Mouse (Mus musculus) forebrain, embryonic 16.5 days (tissue): ENCODE data around the gene Cbarp. TPM values are rescaled to one million over a fixed set of nuclear protein-coding genes. Genes with fewer than 3 reads are reported as not detected.

ENCODE experiments used
- ATAC-seq: fragments of 200-750 bp; cut with Nextera tagmentation; 2 replicates; pipeline ENCODE4 v1.8.0; 2017; ENCODE audit warnings: mild to moderate bottlenecking, moderate library complexity
- H3K27ac ChIP-seq: fragments of 300-500 bp; sonication (generic); 2 replicates; pipeline ENCODE4 v1.5.1; 2014; ENCODE audit warnings: low read length, control low read depth
- H3K27me3 ChIP-seq: fragments of 300-500 bp; sonication (generic); replicated peaks from 2 replicates; pipeline ENCODE4 v1.6.1; 2014; ENCODE audit warnings: low read length; ENCODE audit not compliant: control insufficient read depth, insufficient read depth
- H3K36me3 ChIP-seq: fragments of 300-500 bp; sonication (generic); 2 replicates; pipeline ENCODE4 v1.6.1; 2014; ENCODE audit not compliant: control insufficient read depth, insufficient read depth
- H3K4me1 ChIP-seq: fragments of 300-500 bp; sonication (generic); replicated peaks from 2 replicates; pipeline ENCODE4 v1.6.1; 2014; ENCODE audit warnings: low read length; ENCODE audit not compliant: control insufficient read depth, insufficient read depth
- H3K4me2 ChIP-seq: fragments of 300-500 bp; sonication (generic); 2 replicates; pipeline ENCODE4 v1.6.1; 2014; ENCODE audit warnings: mild to moderate bottlenecking, low read length, control low read depth
- H3K4me3 ChIP-seq: fragments of 300-500 bp; sonication (generic); replicated peaks from 2 replicates; pipeline ENCODE4 v1.5.1; 2014; ENCODE audit warnings: mild to moderate bottlenecking, low read length, control low read depth
- H3K9ac ChIP-seq: fragments of 300-500 bp; sonication (generic); replicated peaks from 2 replicates; pipeline ENCODE4 v1.6.1; 2014; ENCODE audit warnings: low read depth, low read length, control low read depth
- H3K9me3 ChIP-seq: fragments of 300-500 bp; sonication (generic); 2 replicates; pipeline ENCODE4 v1.6.1; 2016; ENCODE audit warnings: low read length; ENCODE audit not compliant: control insufficient read depth
- WGBS: fragments of 180-500 bp; shearing (Covaris S2); extraction: QIAGEN DNeasy Blood & Tissue Kit; methylation state at CpG from one replicate; pipeline ENCODE4 v1.1.7; 2014; 5-methylcytosine and 5-hydroxymethylcytosine counted together
- polyA plus RNA-seq: library from polyadenylated mRNA; unstranded; fragments of >200 nt; fragmentation: Nextera tagmentation; extraction: Ambion mirVana; gene quantifications from 2 replicates; pipeline ENCODE4 v1.2.1, GENCODE M21; 2015

The Cbarp gene
- polyA plus RNA-seq, 1 experiment from 2014 or later, result 44.5 TPM

- WGBS, result 3% methylated on average over 15 of the region's 15 CpGs
- Histone ChIP-seq H3K4me1 (peaks cover 42% of the 10 kb centered on the region), H3K36me3 (peaks cover 34% of the 10 kb centered on the region), H3K9ac (peak overlapping the region; percentile 98), H3K4me3 (peak overlapping the region; percentile 63), H3K27ac (peak overlapping the region; percentile 99), H3K4me2 (peak overlapping the region; percentile 94), H3K27me3 (no peaks in the 10 kb centered on the region), H3K9me3 (no peaks in the 10 kb centered on the region)
- ATAC-seq, result no peak
These were observed 11.6 kb upstream of the Cbarp start for GRCm38 (mm10) chr10:80152071-80152872.

- WGBS, result 0% methylated on average over 26 of the region's 26 CpGs
- Histone ChIP-seq H3K27ac (peak overlapping the region; percentile 99), H3K9ac (peak overlapping the region; percentile 98), H3K4me3 (peak overlapping the region; percentile 63), H3K9me3 (no peaks in the 10 kb centered on the region), H3K27me3 (no peaks in the 10 kb centered on the region), H3K36me3 (peaks cover 26% of the 10 kb centered on the region), H3K4me2 (peak overlapping the region; percentile 94), H3K4me1 (peaks cover 34% of the 10 kb centered on the region)
- no peak for ATAC-seq
These were observed 10.8 kb upstream of the Cbarp start for GRCm38 (mm10) chr10:80151211-80152034.

- Histone ChIP-seq H3K27ac (peak overlapping the region; percentile 99), H3K4me1 (peaks cover 40% of the 10 kb centered on the region), H3K27me3 (no peaks in the 10 kb centered on the region), H3K4me2 (peak overlapping the region; percentile 94), H3K4me3 (peak overlapping the region; percentile 63), H3K36me3 (peaks cover 18% of the 10 kb centered on the region), H3K9me3 (no peaks in the 10 kb centered on the region), H3K9ac (peak overlapping the region; percentile 98)
- WGBS, result under 1% methylated on average over 48 of the region's 71 CpGs
- ATAC-seq, result peak; percentile 10
These were observed 9.9 kb upstream of the Cbarp start for GRCm38 (mm10) chr10:80150226-80151210.

- peaks cover 9% of the 10 kb centered on the region for H3K36me3 ChIP-seq
- peak overlapping the region; percentile 98 for H3K9ac ChIP-seq
- peak overlapping the region; percentile 63 for H3K4me3 ChIP-seq
- WGBS, result under 1% methylated on average over 88 of the region's 88 CpGs
- peaks cover 41% of the 10 kb centered on the region for H3K4me1 ChIP-seq
- H3K27ac ChIP-seq, result peak overlapping the region; percentile 100
- peak; percentile 84 for ATAC-seq
- H3K4me2 ChIP-seq, result peak overlapping the region; percentile 94
- H3K9me3 ChIP-seq, result no peaks in the 10 kb centered on the region
- no peaks in the 10 kb centered on the region for H3K27me3 ChIP-seq
These were observed 8.9 kb upstream of the Cbarp start for GRCm38 (mm10) chr10:80149291-80150225.

GRCm38 (mm10) chr10:80148610-80149290 is 8.1 kb upstream of the Cbarp start:
- under 1% methylated on average over 57 of the region's 57 CpGs for WGBS
- peaks cover under 1% of the 10 kb centered on the region for H3K36me3 ChIP-seq
- H3K4me2 ChIP-seq, result peak overlapping the region; percentile 70
- no peaks in the 10 kb centered on the region for H3K27me3 ChIP-seq
- H3K4me3 ChIP-seq, result peak overlapping the region; percentile 63
- peak; percentile 51 for ATAC-seq
- H3K4me1 ChIP-seq, result peaks cover 34% of the 10 kb centered on the region
- H3K27ac ChIP-seq, result peak overlapping the region; percentile 100
- H3K9me3 ChIP-seq, result no peaks in the 10 kb centered on the region
- peak overlapping the region; percentile 98 for H3K9ac ChIP-seq

- no peaks in the 10 kb centered on the region for H3K27me3 ChIP-seq
- peak within 1 kb of the TSS; percentile 98 for H3K9ac ChIP-seq
- H3K9me3 ChIP-seq, result no peaks in the 10 kb centered on the region
- H3K4me3 ChIP-seq, result peak within 1 kb of the TSS; percentile 63
- ATAC-seq, result peak; percentile 11
- under 1% methylated on average over 38 of the region's 42 CpGs for WGBS
- H3K27ac ChIP-seq, result peak within 1 kb of the TSS; percentile 100
- H3K36me3 ChIP-seq, result no peaks in the 10 kb centered on the region
- H3K4me2 ChIP-seq, result peak within 1 kb of the TSS; percentile 70
- H3K4me1 ChIP-seq, result peaks cover 31% of the 10 kb centered on the region
These were observed 7.3 kb upstream of the Cbarp start, which contains the start of gene Midn for GRCm38 (mm10) chr10:80147719-80148601. Midn (plus strand) TSS chr10:80148272.

GRCm38 (mm10) chr10:80147146-80147718 is 6.6 kb upstream of the Cbarp start:
- H3K27ac ChIP-seq, result peak overlapping the region; percentile 100
- no peaks in the 10 kb centered on the region for H3K36me3 ChIP-seq
- H3K4me2 ChIP-seq, result no peak overlapping the region
- no peak overlapping the region for H3K9ac ChIP-seq
- H3K27me3 ChIP-seq, result no peaks in the 10 kb centered on the region
- 76% methylated on average over 5 of the region's 5 CpGs for WGBS
- peaks cover 30% of the 10 kb centered on the region for H3K4me1 ChIP-seq
- ATAC-seq, result no peak
- H3K4me3 ChIP-seq, result no peak overlapping the region
- H3K9me3 ChIP-seq, result no peaks in the 10 kb centered on the region
